Mouse (Mus musculus): ENCODE data around the gene Mapkapk3.

Gene Mapkapk3

DNA sequence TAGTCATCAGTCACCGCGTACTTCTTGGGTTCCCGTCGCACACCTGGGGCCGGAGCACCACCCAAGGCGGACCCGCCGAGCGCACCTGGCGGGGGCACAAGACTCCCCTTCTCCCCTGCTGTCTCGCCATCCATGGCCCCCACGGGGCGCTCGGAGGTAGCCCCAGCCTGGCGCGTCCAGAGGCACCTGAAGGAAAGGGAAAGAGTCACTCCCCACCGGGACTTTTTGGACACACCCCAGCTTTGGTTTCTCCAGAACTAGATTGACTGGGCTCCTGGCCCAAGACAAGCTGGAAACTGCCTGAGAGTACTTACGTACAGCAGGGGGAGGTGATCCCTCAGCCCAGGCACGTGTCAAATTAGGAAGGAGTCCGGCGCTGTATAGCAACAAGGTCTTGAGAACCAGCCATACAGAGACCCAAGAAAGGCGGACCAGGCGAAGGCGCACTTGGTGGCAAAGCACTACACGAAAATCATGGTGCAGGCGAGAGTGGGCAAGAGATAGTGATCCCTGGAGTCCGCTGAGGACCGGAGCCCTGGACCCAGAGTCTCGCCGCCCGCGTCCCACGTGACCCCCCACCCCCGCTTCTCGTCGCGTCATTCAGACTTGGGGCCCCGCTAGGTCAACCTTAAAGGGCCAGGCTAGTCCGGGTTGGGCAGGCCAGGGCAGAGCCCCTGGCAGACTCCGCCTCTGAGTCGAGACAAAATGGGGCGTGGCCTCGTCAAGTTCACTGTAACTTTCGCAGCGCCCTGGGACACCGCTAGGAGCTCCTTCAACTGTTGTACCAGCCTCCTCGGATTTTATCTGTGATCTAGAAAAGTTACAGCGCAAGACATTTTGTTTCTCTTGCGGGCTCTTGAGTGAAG is at the start of gene Mapkapk3:
Gene Mapkapk3, minus strand, starts transcription at position 667 of the 866 bp plus-strand sequence.
- DNase-seq: peak; percentile 70

DNA sequence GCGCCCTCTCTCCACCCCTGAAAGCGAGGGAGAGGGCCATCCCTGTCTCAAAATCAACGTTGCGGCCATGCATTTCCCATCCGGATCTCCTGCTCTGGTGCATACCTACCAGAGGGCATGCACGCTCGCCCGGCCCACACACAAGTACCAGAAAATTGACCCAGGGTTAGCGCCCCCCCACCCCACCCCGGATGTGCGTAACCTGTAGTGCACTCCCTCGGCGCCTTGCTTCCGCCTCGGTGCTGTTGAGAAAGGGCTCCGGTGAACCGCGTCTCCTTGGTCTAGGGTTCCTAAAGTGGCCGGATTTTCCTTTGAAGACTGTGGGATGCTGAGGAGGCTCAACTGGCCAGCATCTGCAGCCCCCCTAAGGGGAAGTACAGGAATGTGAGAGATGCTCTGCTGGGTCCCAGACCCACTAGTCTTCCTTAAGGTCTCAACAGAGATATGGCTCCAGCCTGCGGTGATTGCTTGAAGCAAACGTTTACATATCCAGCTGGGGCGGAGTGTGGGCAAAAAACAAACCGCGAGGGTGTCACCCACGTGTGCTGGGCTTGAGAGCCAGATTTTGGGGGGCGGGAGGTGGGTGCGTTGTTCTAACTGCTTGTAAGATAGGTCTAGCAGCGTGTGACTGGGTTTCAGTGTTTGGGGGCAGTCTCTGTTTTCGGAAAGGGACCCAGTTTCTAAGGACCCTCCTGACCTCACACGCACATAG is 48.7 kb upstream of the Mapkapk3 start, which contains the start of gene Hemk1:
Gene Hemk1, minus strand, starts transcription at position 179 of the 712 bp plus-strand sequence.
- DNase-seq: peak; percentile 81

DNA sequence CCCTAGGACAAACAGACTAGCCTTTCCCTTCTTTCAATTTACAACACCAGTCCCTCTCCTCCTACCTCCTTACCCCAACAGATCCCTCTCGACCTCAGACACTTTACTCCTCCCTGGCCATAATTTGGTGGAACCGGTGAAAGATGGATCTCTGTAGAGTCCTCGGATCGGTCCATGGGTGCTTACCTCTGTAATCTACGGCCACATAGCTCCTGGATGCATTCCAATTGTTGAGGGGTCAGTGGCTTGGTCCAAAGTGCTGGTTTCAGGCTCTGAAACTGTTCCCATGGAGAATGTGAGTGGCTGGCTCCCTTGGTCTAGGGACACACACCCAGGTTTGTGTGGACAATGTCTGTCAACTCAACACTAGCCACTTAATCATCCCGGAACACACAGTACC is 46.7 kb upstream of the Mapkapk3 start:
- DNase-seq: peak; percentile 55

- DNase-seq: peak; percentile 80
Measured at GRCm38 (mm10) chr9:107335909-107336308, 46.2 kb upstream of the Mapkapk3 start.

DNA sequence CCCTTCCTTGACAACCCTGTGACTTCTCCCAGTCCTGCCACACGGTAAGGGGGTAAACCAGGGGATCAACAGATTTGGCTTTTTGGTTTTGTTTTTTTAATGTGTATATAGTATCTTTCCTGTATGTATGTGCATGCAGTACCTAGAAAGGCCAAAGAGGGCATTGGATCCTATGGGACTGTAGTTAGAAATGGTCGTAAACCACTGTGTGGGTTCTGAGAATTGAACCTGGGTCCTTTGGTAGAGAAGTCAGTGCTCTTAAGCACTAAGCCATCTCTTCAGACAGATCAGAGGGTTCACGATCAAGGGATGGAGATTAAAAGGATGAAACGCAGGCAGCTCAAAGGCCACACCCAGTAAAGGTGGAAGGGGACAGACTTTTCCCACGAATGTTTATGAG is 45.4 kb upstream of the Mapkapk3 start:
- DNase-seq: no peak

DNA sequence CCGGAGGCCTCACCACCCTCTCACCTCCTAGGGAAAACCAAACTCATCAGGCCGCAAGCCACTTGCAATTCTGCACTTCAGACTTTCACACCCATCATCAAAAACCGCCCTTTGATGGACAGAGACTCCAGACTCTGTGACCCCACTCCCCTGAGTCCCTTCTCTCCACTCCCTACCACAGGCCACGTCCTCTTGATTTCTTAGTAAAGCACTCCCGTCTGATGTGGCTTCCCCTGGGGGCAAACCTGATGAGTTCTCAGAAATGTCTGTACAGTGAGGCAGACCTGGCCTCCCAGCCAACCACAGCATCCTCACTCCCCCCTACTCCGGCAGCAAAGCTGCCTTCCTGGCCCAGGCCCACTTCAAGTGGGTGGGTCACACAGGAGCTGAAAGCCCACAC is 44.7 kb upstream of the Mapkapk3 start:
- peak; percentile 25 for DNase-seq

- DNase-seq: no peak
Measured at GRCm38 (mm10) chr9:107333686-107334085, 44.0 kb upstream of the Mapkapk3 start.

DNA sequence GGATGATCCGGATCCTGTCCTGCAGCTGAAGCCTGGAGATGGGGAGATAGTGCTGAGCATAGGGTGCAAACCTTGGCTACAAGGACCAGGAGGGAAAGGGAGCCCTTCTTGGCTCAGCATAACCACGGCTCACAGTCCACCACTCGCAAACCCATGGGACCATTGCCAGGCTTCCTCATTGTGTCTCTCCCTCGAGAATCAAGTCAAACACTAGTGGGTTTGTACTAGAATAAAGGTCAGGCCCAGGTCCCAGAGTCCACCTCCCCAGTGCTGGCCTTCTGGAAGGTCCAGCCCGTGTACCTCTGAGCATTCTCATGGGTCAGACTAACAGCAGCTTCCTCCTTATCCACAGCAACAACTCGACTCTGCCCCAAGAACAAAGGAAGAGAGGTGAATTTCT is 41.1 kb upstream of the Mapkapk3 start:
- no peak for DNase-seq

- no peak for DNase-seq
Measured at GRCm38 (mm10) chr9:107327879-107328620, 38.4 kb upstream of the Mapkapk3 start.

DNA sequence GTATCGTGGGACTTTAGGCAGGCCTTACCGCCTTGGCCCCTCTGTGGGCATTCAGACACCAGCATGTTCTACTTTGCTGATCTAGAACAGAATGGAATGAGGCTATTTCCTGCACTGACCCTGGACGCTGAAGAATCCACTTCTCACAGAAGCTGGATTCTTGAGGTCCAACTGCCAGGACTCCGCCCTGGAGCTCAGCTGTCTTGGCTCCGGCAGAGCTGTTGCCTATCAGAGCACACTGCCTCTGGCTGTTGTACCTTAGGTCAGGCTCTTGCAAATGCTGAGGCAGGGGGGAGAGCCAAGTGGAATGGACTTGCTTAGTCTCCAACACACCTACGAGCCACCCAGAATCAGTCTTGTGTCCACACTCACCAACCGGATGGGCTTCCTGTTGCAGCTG is 36.2 kb upstream of the Mapkapk3 start:
- DNase-seq: no peak

GRCm38 (mm10) chr9:107324799-107325561 is 35.3 kb upstream of the Mapkapk3 start:
- no peak for DNase-seq

GRCm38 (mm10) chr9:107323558-107323957 is 33.9 kb upstream of the Mapkapk3 start:
- DNase-seq: peak; percentile 84

DNA sequence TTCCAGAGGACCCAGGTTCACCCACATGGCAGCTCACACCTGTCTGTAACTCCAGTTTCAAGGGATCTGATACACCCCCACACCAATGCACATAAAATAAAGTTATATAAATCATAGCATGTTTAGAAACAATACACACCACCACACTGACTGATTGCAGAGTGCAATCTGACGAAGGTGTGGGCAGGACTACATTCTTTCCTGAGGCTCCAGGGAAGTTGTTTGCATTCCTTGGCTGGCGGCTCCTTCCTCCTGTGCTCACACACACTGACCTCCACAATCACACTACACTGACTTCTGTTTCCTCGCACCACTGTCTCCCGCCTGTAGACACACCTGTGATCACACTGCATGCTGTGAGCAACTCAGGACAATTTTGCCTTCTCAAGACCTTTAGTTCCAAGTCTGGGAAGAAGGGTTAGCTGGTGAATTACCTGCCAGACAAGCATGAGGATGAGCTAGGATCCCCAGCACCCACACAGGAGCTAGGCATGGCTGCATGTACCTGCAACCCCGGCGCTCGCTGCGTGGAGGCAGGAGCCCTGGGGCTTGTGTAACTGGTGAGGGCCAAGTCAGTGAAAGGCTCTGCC is 32.9 kb upstream of the Mapkapk3 start:
- no peak for DNase-seq

- no peak for DNase-seq
Measured at GRCm38 (mm10) chr9:107315791-107316190, 26.1 kb upstream of the Mapkapk3 start.

DNA sequence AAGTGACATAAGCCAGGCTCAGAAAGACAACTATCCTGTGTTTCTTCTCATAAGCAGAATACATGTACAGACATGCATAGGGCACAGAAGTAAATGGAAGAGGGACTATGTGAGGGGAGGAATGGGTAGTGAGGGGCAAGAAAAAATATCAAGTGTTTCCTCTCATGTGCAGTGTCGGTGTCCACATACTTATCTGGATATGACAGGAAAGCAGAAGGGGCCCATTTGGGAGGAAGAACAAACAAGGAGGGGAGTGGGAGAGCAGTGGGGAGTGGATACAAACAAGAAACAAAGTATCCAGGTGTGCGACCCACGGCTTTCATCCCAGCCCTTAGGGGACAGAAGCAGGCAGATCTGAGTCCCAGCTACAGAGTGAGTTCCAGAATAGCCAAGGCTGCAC is 24.2 kb upstream of the Mapkapk3 start:
- no peak for DNase-seq

GRCm38 (mm10) chr9:107312811-107313584 is 23.3 kb upstream of the Mapkapk3 start:
- no peak for DNase-seq

- no peak for DNase-seq
Measured at GRCm38 (mm10) chr9:107309600-107309999, 19.9 kb upstream of the Mapkapk3 start.

GRCm38 (mm10) chr9:107309171-107309570 is 19.5 kb upstream of the Mapkapk3 start:
- DNase-seq: no peak

- no peak for DNase-seq
Measured at GRCm38 (mm10) chr9:107308346-107309000, 18.8 kb upstream of the Mapkapk3 start.

- no peak for DNase-seq
Measured at GRCm38 (mm10) chr9:107307886-107308285, 18.2 kb upstream of the Mapkapk3 start.

Data from cerebellum, adult 9-11 months (tissue).